Mouse (Mus musculus): ENCODE measurements around the gene Nxf1.

The Nxf1 gene

DNA sequence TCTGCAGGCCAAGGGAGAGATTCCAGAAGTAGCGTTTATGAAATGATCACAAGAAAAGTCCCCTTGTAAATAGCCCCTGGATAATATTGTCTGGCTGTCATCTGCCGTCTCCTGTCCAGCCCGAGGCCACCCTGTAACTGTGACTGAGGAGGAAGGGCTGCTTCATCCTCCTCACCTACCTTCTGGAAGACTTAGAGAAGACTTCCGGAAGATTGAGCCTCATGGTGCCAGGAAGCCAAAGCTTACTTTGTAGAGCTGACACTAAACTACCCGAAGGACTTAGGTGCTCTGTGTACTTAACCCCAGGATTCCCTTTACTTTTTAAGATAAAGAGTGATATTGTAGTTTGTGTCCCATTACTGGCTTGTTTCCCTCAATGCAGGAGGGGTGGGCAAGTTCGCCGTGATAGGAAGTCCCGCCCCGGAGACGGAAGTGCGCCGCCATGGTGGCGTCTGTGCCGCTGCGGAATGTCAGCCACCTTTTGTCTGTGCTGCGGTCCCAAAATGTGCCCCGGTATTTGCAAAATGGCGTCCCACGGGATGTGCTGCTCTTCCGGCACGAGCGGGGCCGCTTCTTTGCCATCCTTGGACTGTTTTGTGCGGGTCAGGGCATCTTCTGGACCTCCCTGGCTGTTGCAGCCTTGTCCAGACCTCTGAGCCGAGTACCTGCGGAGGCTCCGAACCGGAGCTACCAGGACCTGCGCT lies 13.8 kb downstream of the Nxf1 start, which contains the start of gene Tmem223:
Gene Tmem223, plus strand, starts transcription at position 430 of the 704 bp plus-strand sequence.
- DNase-seq (ENCODE audit: low spot score) = peak; percentile 84

DNA sequence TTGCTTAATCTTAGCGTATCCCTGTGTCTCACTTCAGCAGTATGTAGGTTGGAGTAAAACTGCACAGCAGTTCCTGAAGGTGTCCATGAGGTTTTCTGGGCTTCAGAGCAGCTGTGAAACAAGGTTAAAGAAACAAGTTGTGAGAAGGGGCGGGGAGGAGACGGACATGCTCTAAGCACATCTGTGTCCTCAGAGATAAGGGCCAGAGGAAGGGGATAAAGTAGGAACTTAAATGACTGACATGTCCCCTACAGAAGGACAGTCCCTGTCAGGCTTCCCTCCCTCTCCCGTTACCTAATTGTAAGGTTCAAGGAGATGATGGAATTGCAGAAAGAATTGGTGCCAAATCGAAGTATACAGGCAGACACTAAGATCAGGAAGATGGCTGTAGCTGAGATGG lies 16.1 kb downstream of the Nxf1 start:
- DNase-seq (ENCODE audit: low spot score) = no peak

DNA sequence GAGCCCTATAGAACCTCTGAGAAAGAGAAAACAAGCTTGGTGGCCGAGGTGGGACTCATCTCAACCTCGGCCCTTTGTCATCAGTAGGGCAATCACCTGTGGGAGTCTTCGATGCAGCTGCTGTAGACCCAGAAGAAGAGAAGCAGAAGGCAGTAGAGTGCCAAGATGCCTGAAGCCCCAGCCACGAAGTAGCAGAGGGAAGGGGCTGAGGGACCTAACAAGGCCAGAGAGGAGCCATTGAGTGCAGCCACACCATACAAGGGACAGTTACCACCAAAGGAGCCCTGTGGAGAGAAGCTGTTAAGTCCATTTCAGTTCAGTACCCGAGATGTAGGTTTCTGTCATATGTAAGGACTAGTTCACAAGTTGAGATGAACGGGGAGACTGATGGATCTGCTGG lies 16.5 kb downstream of the Nxf1 start:
- DNase-seq (ENCODE audit: low spot score) = no peak

- peak; percentile 98 for DNase-seq (ENCODE audit: low spot score)
These were observed 17.4 kb downstream of the Nxf1 start, which contains the start of gene Tmem179b for GRCm38 (mm10) chr19:8774086-8774835. Tmem179b (minus strand) TSS chr19:8774467.

DNA sequence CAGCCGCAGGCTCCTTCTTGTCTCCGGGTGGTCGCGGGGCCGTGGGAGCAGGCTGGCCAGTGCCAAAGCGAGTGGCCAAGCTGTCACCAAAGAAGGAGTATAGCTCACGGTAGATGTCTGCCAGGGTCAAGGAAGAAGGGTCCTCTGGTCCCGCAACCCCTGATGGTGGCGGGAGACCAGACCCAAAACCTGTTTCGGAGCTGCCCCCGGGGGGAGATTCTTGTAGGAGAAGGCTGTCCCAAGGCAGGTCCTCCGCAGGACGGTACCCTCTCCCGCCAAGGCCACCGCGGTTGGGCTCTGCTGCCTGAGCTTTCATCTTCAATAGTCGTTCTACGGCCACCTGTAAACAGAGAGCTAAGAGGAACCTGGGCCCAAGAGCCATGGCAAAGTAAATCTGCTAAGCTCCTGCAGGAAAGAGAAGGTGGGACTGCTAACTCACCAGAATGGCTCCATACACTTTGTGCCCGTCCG lies 18.1 kb downstream of the Nxf1 start:
- peak; percentile 30 for DNase-seq (ENCODE audit: low spot score)

DNA sequence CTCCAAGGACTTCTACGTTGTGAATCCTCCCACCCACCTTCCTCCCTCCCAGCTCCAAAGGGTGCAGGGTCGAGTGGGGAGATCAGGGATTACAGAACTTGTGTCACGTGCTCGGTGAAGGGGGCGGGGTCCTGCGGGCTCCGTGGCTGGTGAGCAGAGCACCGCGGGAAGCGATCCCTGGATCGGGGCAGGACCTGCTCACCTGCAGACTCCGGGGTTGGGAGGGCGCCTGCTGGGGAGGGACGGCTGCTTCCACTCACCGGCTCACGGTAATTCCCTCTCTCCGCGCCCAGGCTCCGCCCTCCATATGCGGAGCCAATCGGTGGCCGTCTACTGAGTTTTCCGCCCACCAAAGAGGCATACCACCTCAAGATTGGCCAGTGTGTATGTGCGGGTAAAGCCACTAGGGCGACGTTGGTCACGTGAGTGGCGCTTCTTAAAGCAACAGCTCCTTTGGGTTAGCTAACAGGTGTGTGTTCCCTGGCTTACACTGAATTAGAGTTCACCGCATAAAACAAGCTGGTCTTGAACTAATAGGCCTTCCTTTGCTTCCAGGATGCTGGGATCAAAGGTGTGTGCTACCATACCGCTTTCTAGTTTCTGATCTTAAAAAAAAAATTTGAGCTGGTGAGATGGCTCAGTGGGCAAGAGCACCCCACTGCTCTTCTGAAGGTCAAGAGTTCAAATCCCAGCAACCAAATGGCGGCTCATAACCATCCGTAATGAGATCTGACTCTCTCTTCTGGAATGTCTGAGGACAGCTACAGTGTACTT lies 29.3 kb downstream of the Nxf1 start, which contains the start of gene Taf6l:
Gene Taf6l, minus strand, starts transcription at position 410 of the 774 bp plus-strand sequence.
- DNase-seq (ENCODE audit: low spot score) = peak; percentile 96

DNA sequence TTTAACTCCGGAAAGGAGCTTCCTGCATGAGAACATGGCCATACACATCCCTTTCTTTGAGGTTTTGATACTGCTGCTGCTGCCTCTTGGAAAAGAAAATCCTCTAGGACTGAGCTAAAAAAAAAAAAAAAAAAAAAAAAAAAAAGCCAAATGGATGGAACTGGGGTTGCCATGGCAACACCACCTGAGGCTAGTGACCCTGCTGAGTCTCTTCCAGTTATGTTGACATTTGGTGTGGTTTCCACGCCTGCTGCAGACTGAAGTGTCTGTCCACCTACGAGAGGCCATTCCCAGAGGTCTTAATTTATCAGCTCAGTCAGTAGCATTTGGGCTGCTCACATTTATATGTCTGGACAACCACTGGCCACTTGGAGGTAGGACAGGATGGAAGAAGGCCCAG lies 31.6 kb downstream of the Nxf1 start:
- peak; percentile 57 for DNase-seq (ENCODE audit: low spot score)

- no peak for DNase-seq (ENCODE audit: low spot score)
These were observed 32.3 kb downstream of the Nxf1 start for GRCm38 (mm10) chr19:8789171-8789570.

DNA sequence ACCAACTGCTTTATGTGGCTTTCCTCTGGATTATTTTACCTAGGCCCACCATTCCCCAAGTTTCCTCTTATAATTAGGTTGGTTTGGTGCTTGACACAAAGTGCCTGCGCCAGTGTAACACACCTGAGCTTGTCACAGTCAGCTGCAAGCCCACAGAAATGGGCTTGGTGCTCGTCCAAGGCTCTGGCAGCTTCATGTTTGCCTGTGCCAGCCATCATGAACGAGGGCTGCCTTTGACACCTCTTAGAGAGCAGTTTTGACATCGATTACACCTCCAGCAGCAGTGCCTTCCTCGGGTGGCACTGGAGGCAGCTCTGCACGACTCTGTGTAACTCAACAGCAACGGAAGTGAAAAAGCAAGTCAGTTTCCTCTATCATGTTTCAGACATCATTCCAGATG lies 33.3 kb downstream of the Nxf1 start:
- no peak for DNase-seq (ENCODE audit: low spot score)

- peak; percentile 96 for DNase-seq (ENCODE audit: low spot score)
These were observed 41.5 kb downstream of the Nxf1 start, which contains the start of gene Polr2g for GRCm38 (mm10) chr19:8798264-8798946. Polr2g (minus strand) TSS chr19:8798577.

DNA sequence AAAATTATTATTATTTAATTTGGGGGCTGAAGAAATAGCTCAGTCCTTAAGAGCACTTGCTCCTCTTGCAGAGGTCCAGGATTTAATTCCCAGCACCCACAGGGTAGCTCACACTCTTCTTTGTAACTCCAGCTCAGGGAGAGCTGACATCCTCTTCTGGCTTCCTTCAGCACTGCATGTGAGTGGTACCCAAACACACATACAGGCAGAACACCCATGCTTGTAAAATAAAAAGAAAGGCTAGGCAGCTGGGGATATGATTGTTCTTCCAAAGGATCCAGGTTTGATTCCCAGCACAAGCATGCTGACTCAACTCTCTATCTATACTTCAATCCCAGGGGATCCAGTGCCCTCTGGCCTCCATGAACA lies 42.1 kb downstream of the Nxf1 start:
- DNase-seq (ENCODE audit: low spot score) = no peak

- peak; percentile 99 for DNase-seq (ENCODE audit: low spot score)
These were observed 45.4 kb downstream of the Nxf1 start, which contains the start of gene Zbtb3 for GRCm38 (mm10) chr19:8802130-8802821. Zbtb3 (plus strand) TSS chr19:8802555.

DNA sequence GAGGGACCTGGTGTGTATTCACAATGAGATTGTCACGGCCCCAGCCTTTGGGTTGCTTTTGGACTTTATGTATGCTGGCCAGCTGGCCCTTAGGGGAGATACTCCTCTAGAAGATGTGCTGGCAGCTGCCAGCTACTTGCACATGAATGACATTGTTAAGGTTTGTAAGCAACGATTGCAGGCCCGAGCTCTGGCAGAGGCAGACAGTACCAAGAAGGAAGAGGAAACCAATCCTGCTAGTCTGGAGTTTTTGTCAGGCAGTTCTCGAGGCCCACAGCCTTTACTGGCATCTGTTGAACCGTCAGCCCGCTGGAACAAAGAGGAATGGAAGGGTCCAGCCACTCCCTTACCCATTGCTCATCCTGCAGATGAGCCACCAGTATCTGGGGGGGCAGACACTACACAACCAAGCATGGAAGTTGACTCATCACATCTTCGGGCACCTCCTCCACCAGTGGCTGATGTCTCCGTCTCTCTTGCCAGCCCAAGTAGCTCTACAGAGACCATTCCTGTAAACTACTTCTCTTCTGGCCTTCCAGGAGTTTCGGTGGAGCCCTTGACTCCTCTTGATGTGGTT lies 46.4 kb downstream of the Nxf1 start:
- no peak for DNase-seq (ENCODE audit: low spot score)

DNA sequence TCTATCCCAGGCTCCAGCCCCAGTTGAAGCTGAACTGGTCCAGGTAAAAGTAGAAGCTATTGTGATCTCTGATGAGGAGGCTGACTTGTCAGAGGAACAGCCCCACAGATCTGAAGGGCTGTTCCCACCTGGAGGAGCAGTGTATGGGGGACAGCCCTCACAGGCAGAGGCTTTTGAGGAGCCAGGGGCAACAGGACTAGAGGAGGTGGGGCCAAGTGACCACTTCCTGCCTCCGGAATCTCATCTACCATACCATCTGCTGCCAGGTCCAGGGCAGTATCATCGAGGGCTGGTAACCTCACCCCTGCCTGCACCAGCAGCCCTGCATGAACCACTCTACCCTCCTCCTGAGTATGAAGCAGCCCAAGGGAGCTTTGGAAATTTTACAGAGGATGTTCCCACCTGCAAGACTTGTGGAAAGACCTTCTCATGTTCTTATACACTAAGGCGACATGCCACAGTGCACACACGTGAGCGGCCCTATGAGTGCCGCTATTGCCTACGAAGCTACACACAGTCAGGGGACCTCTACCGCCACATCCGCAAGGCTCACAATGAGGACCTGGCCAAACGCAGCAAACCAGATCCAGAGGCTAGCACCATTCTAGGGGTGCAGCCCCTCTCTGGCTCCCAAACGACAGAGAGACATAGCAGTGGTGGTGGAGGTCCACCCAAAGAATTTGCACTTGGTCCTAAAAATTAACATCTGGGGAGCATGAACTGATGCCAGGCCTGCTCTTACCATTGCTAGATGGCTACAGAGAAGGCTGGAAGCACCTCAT lies 47.2 kb downstream of the Nxf1 start:
- DNase-seq (ENCODE audit: low spot score) = no peak

GRCm38 (mm10) chr19:8806810-8807209 lies 49.9 kb downstream of the Nxf1 start:
- DNase-seq (ENCODE audit: low spot score) = no peak

GRCm38 (mm10) chr19:8815812-8816211 lies 58.9 kb downstream of the Nxf1 start:
- DNase-seq (ENCODE audit: low spot score) = no peak

DNA sequence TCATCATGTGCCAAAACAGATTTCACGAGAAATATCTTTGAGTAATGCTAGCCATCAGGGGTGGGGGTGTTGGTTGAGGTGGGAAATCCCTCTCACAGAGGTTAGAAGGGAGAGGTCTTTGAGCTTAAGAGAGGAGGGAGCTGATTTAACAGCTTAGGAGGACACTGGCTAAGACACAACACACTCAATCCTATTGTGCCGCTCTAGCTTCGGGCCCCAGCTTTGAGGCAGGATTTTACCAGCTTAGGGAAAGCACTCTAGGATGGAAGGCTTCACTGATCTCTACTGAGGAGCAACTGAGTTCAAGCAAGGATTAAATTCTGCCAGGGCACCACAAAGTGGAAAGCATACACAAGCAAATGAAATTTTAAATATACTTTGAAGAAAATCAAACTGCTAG lies 60.1 kb downstream of the Nxf1 start:
- DNase-seq (ENCODE audit: low spot score) = peak; percentile 10

DNA sequence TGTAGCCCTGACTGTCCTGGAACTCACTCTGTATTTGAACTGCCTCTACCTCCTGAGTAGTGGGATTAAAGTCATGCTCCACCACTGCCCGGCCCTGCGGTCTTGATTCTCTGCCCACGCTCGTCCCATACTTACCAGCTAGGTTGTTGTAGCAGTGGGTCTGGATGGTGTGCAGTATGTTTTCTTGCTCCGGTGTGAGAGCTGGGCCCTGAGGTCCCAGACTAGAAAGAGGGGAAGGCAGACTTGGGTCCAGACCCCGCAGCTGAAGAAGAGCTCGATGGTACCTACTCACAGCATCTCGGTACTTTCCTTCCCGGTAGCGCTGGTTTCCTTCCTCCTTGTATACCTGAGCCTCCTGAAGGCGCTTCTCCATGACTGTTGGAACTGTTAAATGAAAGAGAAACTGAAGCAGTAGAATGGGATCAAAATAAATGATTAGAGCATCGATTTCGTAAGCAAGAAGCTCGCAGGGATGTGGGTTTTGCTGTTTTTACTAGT lies 61.5 kb downstream of the Nxf1 start:
- no peak for DNase-seq (ENCODE audit: low spot score)

- DNase-seq (ENCODE audit: low spot score) = peak; percentile 100
These were observed 62.1 kb downstream of the Nxf1 start, which contains the start of gene Ttc9c for GRCm38 (mm10) chr19:8818801-8819595. Ttc9c (minus strand) TSS chr19:8819333.
